Mouse (Mus musculus) myocyte (in vitro differentiated cells): ENCODE data around the gene Cldn19. TPM values are rescaled to one million over a fixed set of nuclear protein-coding genes. Genes with fewer than 3 reads are reported as not detected.

ENCODE experiments used
- H3K27me3 ChIP-seq: one replicate; pipeline ENCODE4 v1.6.1; 2011; ENCODE audit not compliant: control insufficient read depth, insufficient read depth, insufficient read length
- H3K36me3 ChIP-seq: one replicate; pipeline ENCODE4 v1.6.1; 2011; ENCODE audit not compliant: control insufficient read depth, insufficient read depth
- H3K4me2 ChIP-seq: one replicate; pipeline ENCODE4 v1.6.1; 2011; ENCODE audit warnings: low read depth, control low read depth
- H3K4me3 ChIP-seq: one replicate; pipeline ENCODE4 v1.5.1; 2011; ENCODE audit warnings: mild to moderate bottlenecking, control low read depth, moderate library complexity
- H3K79me2 ChIP-seq: one replicate; pipeline ENCODE4 v1.6.1; 2011; ENCODE audit not compliant: control insufficient read depth, insufficient read depth
- H3ac ChIP-seq: one replicate; pipeline ENCODE4 v1.6.1; 2011; ENCODE audit not compliant: control insufficient read depth, insufficient read length
- CEBPB ChIP-seq: IDR thresholded peaks from 2 replicates; pipeline ENCODE4 v1.6.1; 2011; ENCODE audit warnings: mild to moderate bottlenecking, moderate library complexity; ENCODE audit not compliant: poor library complexity, insufficient read depth, severe bottlenecking
- E2F4 ChIP-seq: IDR thresholded peaks from one replicate; pipeline ENCODE4 v1.6.1; 2011; ENCODE audit warnings: mild to moderate bottlenecking, control low read depth, moderate library complexity; ENCODE audit not compliant: insufficient read depth
- MAX ChIP-seq: IDR thresholded peaks from one replicate; pipeline ENCODE4 v1.6.1; 2011; ENCODE audit warnings: low read depth, mild to moderate bottlenecking, control low read depth
- MYOD1 ChIP-seq, 3 experiments: IDR thresholded peaks; one replicate each; pipeline ENCODE4 v1.6.1; 2011; ENCODE audit warnings: control low read depth in 2 of 3, low read depth in 2 of 3, mild to moderate bottlenecking in 2 of 3, moderate library complexity in 1 of 3; ENCODE audit not compliant: insufficient read length in 2 of 3, control insufficient read depth in 1 of 3
- MYOG ChIP-seq, 3 experiments: IDR thresholded peaks; one replicate each; pipeline ENCODE4 v1.6.1; 2011; ENCODE audit warnings: control low read depth in 2 of 3, low read depth in 2 of 3, mild to moderate bottlenecking in 2 of 3; ENCODE audit not compliant: insufficient read length in 2 of 3, control insufficient read depth in 1 of 3, insufficient read depth in 1 of 3
- POLR2A ChIP-seq: IDR thresholded peaks from one replicate; pipeline ENCODE4 v1.6.1; 2011; ENCODE audit warnings: low read depth, mild to moderate bottlenecking, control low read depth, moderate library complexity; ENCODE audit not compliant: insufficient read length
- POLR2AphosphoS2 ChIP-seq: IDR thresholded peaks from one replicate; pipeline ENCODE4 v1.6.1; 2011; ENCODE audit warnings: low read depth, control low read depth; ENCODE audit not compliant: insufficient read length
- REST ChIP-seq: IDR thresholded peaks from one replicate; pipeline ENCODE4 v1.6.1; 2011; ENCODE audit warnings: mild to moderate bottlenecking, control low read depth, moderate library complexity; ENCODE audit not compliant: insufficient read depth, insufficient read length
- SRF ChIP-seq: IDR thresholded peaks from one replicate; pipeline ENCODE4 v1.6.1; 2011; ENCODE audit warnings: low read depth; ENCODE audit not compliant: control insufficient read depth, insufficient read length
- TCF12 ChIP-seq: IDR thresholded peaks from one replicate; pipeline ENCODE4 v1.6.1; 2011; ENCODE audit warnings: mild to moderate bottlenecking, control low read depth; ENCODE audit not compliant: poor library complexity, insufficient read depth, severe bottlenecking
- TCF3 ChIP-seq: IDR thresholded peaks from one replicate; pipeline ENCODE4 v1.6.1; 2011; ENCODE audit warnings: low read depth, control low read depth; ENCODE audit not compliant: insufficient read length
- USF1 ChIP-seq: IDR thresholded peaks from one replicate; pipeline ENCODE4 v1.6.1; 2011; ENCODE audit warnings: low read depth, mild to moderate bottlenecking, control low read depth, moderate library complexity
- polyA plus RNA-seq: library from polyadenylated mRNA; unstranded; fragments of >200 nt; fragmentation: generic; extraction: Trizol; gene quantifications from one replicate; pipeline ENCODE4 v1.2.1, GENCODE M21; 2012; ENCODE audit warnings: missing spikeins

The Cldn19 gene
- polyA plus RNA-seq, 1 experiment, result 0.01 TPM

DNA sequence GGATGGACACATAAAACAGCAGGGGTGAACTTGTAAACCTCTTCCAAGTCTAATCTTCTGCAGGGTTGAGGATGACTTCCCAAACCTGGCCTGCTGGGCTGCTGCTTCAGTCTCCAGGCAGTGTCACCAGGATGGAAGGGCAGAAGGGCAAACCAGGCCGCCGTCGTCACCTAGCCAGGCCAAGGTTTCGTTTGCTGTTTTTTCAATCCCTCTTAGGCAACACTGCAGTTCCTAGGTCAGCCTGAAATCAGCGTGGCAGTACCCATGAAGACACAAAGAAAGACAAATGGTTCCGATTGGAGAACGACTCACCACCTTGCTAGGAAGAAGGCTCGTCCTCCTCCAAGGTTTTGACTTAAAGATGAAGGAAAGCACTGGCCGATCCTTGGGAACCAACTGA lies 29.5 kb upstream of the Cldn19 start:
- Histone ChIP-seq H3K27me3 (no peaks in the 10 kb centered on the region), H3K4me2 (no peak overlapping the region), H3K79me2 (no peaks in the 10 kb centered on the region), H3K36me3 (peaks cover 24% of the 10 kb centered on the region), H3ac (no peak overlapping the region), H3K4me3 (no peak overlapping the region)
- TF ChIP-seq MYOG (IDR thresholded peaks at IDR 0.05; ENCODE audit: control insufficient read depth in 1 of 3, insufficient read depth in 1 of 3, insufficient read length in 2 of 3, low read depth in 2 of 3) (no peak), POLR2AphosphoS2 (no peak), MYOD1 (IDR thresholded peaks at IDR 0.05; ENCODE audit: control insufficient read depth in 1 of 3, insufficient read length in 2 of 3, low read depth in 2 of 3) (no peak), POLR2A (no peak), SRF (no peak), TCF3 (no peak), TCF12 (no peak), MAX (no peak), CEBPB (no peak), E2F4 (no peak), USF1 (no peak), REST (no peak)

DNA sequence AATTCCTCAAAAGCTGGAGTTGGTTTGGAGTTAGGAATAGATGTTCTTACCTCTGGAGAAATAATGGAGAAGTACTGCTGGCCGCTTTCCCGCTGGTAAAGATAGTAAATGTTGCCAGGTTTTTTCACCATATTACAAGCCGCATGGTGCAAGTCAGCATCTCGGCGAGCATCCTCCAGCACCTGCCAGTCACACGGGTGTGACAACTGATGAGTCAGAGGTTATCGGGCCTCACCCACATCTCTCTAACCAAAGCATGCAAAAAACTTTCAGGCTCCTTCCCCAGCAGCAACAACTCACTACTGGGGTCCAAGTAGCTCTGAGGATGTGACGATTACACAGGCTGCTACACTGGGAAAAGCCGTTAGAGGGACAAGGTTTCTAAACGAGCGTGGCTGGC lies 28.5 kb upstream of the Cldn19 start:
- no peak for TF ChIP-seq E2F4
- no peak for TF ChIP-seq CEBPB
- no peak for TF ChIP-seq REST
- no peak for TF ChIP-seq SRF
- peak in 1 of 3 experiments; percentile 40 for TF ChIP-seq MYOD1 (IDR thresholded peaks at IDR 0.05; ENCODE audit: control insufficient read depth in 1 of 3, insufficient read length in 2 of 3, low read depth in 2 of 3)
- no peak for TF ChIP-seq TCF12
- TF ChIP-seq USF1, result no peak
- TF ChIP-seq POLR2A, result no peak
- TF ChIP-seq MAX, result no peak
- peak in 1 of 3 experiments; percentile 53 for TF ChIP-seq MYOG (IDR thresholded peaks at IDR 0.05; ENCODE audit: control insufficient read depth in 1 of 3, insufficient read depth in 1 of 3, insufficient read length in 2 of 3, low read depth in 2 of 3)
- TF ChIP-seq TCF3, result no peak
- Histone ChIP-seq H3K27me3 (no peaks in the 10 kb centered on the region), H3ac (no peak overlapping the region), H3K79me2 (no peaks in the 10 kb centered on the region), H3K36me3 (peaks cover 24% of the 10 kb centered on the region), H3K4me3 (no peak overlapping the region), H3K4me2 (no peak overlapping the region)

DNA sequence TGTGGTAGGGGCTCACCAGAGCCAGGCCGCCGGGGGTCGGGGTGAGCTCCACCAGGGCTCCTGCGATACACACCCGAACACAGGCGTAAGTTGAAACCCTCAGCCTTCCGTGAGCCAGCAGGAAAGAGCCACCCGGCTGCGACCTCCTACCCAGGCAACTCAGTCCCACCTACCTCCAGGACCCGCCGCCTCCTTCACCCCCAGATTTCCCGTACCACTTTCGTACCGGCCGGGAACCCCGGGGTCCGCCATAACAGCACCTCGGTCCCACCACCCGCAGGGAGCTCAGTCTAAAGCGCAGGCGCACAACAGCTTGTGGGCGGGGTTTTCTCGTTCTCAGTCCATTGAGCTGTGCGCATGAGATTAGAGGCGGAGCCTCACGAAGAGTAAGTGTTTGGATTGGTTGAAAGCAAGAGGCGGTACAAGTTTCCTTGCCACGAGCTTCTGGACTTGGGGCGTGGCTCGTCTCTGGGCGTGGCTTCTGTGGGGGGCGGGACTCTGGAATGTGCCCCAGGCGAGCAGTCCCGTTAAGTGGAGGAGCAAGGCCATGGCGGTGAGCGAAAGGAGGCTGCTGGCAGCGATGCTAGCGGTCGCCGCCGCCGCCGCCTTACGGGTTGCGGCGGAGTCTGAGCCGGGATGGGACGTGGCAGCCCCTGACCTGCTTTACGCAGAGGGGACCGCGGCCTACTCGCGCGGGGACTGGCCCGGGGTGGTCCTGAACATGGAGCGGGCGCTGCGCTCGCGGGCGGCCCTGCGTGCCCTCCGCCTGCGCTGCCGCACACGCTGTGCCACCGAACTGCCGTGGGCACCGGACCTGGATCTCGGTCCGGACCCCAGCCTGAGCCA lies 22.6 kb upstream of the Cldn19 start, which contains the start of the genes AU022252 and P3h1:
AU022252 (minus strand) TSS at position 303 of the 846 bp plus-strand sequence.
P3h1 (plus strand) TSS at position 506 of the 846 bp plus-strand sequence.
- Histone ChIP-seq H3K36me3 (no peaks in the 10 kb centered on the region), H3ac (peak within 1 kb of the TSS; percentile 49), H3K79me2 (peaks cover 9% of the 10 kb centered on the region), H3K4me2 (peak within 1 kb of the TSS; percentile 92), H3K27me3 (no peaks in the 10 kb centered on the region), H3K4me3 (peak within 1 kb of the TSS; percentile 71)
- TF ChIP-seq MYOG (IDR thresholded peaks at IDR 0.05; ENCODE audit: control insufficient read depth in 1 of 3, insufficient read depth in 1 of 3, insufficient read length in 2 of 3, low read depth in 2 of 3) (no peak), USF1 (no peak), REST (no peak), MAX (no peak), E2F4 (no peak), SRF (no peak), POLR2A (peak; percentile 80), TCF12 (no peak), CEBPB (no peak), TCF3 (no peak), MYOD1 (IDR thresholded peaks at IDR 0.05; ENCODE audit: control insufficient read depth in 1 of 3, insufficient read length in 2 of 3, low read depth in 2 of 3) (no peak), POLR2AphosphoS2 (peak; percentile 64)

DNA sequence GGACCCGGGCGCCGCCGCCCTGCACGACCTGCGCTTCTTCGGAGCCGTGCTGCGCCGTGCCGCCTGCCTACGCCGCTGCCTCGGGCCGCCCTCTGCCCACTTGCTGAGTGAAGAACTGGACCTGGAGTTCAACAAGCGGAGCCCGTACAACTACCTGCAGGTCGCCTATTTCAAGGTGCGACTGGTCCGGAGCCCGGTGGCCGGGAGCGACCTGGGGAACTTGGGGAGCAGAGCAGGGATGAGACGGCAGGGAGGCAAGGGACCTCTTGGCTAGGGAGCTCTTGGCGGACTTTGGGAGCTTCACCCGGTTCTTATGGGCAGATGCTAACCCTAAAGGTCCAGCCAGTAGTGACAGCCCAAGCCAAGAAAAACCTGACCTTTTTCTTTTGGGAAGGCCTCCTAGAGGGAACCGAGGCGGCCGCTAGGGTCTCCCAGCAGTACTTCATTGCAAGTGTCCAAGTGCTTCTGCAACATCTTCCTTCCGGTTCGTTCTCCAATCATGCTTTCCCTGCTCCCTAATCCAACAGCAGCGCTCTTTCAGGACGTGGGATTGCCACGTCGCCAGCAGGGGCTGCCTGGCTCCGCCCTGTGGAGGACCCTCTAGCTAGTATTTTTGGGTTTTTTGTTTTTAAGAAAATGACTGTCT lies 21.8 kb upstream of the Cldn19 start:
- Histone ChIP-seq H3K36me3 (no peaks in the 10 kb centered on the region), H3K79me2 (peaks cover 9% of the 10 kb centered on the region), H3ac (peak overlapping the region; percentile 49), H3K27me3 (no peaks in the 10 kb centered on the region), H3K4me3 (peak overlapping the region; percentile 71), H3K4me2 (peak overlapping the region; percentile 92)
- TF ChIP-seq USF1 (no peak), POLR2A (peak; percentile 56), POLR2AphosphoS2 (peak; percentile 20)

DNA sequence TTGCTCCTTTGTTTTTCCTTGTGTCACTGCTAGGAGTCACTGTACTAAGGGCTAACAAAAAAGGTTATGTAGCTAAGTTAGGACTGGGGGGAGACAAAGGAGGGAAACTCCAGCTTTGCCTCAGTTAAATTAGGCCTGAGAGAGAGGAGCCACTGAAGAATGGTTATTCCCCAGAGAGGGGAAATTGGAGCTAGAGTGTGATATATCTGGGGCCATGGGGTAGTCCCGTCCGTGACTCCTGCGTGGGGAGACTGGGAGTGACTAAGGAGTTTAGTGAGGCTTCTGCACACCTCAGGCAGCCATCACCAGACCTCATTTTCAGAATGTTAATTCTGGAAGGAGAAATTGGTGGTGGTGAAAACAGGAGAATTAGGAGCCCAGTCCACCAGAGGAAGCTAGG lies 20.9 kb upstream of the Cldn19 start:
- Histone ChIP-seq H3K36me3 (no peaks in the 10 kb centered on the region), H3K4me3 (peak overlapping the region; percentile 71), H3K27me3 (no peaks in the 10 kb centered on the region), H3K79me2 (peaks cover 9% of the 10 kb centered on the region), H3K4me2 (peak overlapping the region; percentile 92), H3ac (no peak overlapping the region)
- TF ChIP-seq MYOG (IDR thresholded peaks at IDR 0.05; ENCODE audit: control insufficient read depth in 1 of 3, insufficient read depth in 1 of 3, insufficient read length in 2 of 3, low read depth in 2 of 3) (no peak), MAX (no peak), REST (no peak), E2F4 (no peak), POLR2A (no peak), USF1 (no peak), TCF3 (no peak), MYOD1 (IDR thresholded peaks at IDR 0.05; ENCODE audit: control insufficient read depth in 1 of 3, insufficient read length in 2 of 3, low read depth in 2 of 3) (no peak), SRF (no peak), CEBPB (no peak), POLR2AphosphoS2 (no peak), TCF12 (no peak)
